Mouse (Mus musculus) thymus, adult 2 months (tissue): ENCODE measurements around the gene Il7r. TPM values are rescaled to one million over a fixed set of nuclear protein-coding genes. Genes with fewer than 3 reads are reported as not detected.
"Not testable (repeated sequence)": the region's sequence is repeated elsewhere in the genome, so short reads cannot be mapped to it uniquely, and the experiment has no call there.

ENCODE experiments used
- DNase-seq: peaks from one replicate; pipeline ENCODE4 v3.0.0; 2021
- H3K27ac ChIP-seq: fragments of 200-500 bp; 2 replicates; pipeline ENCODE4 v1.5.1; 2012; ENCODE audit warnings: low read length, control low read depth; ENCODE audit not compliant: control insufficient read depth, insufficient read depth
- H3K27me3 ChIP-seq: fragments of 200-500 bp; 2 replicates; pipeline ENCODE4 v1.6.1; 2012; ENCODE audit warnings: mild to moderate bottlenecking, low read length, moderate library complexity, mixed read lengths; ENCODE audit not compliant: control insufficient read depth, insufficient read depth
- H3K36me3 ChIP-seq: fragments of 200-500 bp; 2 replicates; pipeline ENCODE4 v1.6.1; 2012; ENCODE audit warnings: mild to moderate bottlenecking, low read length, moderate library complexity; ENCODE audit not compliant: control insufficient read depth, insufficient read depth
- H3K4me1 ChIP-seq: fragments of 200-500 bp; replicated peaks from 2 replicates; pipeline ENCODE4 v1.6.1; 2012; ENCODE audit warnings: low read length; ENCODE audit not compliant: control insufficient read depth, insufficient read depth
- H3K4me3 ChIP-seq: fragments of 200-500 bp; 2 replicates; pipeline ENCODE4 v1.5.1; 2012; ENCODE audit warnings: mild to moderate bottlenecking, low read length, control low read depth, moderate library complexity; ENCODE audit not compliant: control insufficient read depth, insufficient read depth
- CTCF ChIP-seq: fragments of 200-500 bp; IDR thresholded peaks from 2 replicates; pipeline ENCODE4 v1.5.1; 2012; ENCODE audit warnings: mild to moderate bottlenecking, control low read depth, low read length, moderate library complexity, borderline replicate concordance; ENCODE audit not compliant: control insufficient read depth, poor library complexity, insufficient read depth; ENCODE audit errors: extremely low read depth
- POLR2A ChIP-seq: fragments of 200-500 bp; IDR thresholded peaks from 2 replicates; pipeline ENCODE4 v1.6.1; 2012; ENCODE audit warnings: mild to moderate bottlenecking, low read length, control low read depth, moderate library complexity; ENCODE audit not compliant: control insufficient read depth, poor library complexity, insufficient read depth; ENCODE audit errors: extremely low read depth
- WGBS: fragments of 180-500 bp; shearing (Covaris S2); methylation state at CpG from one replicate; pipeline ENCODE4 v1.1.7; 2018; 5-methylcytosine and 5-hydroxymethylcytosine counted together
- polyA plus RNA-seq: library from polyadenylated mRNA; depleted of rRNA; stranded (reverse); fragments of >200 nt; gene quantifications from 2 replicates; pipeline ENCODE4 v1.2.3, GENCODE M21; 2012

The Il7r gene
- polyA plus RNA-seq, 1 experiment, result 10.9 TPM

DNA sequence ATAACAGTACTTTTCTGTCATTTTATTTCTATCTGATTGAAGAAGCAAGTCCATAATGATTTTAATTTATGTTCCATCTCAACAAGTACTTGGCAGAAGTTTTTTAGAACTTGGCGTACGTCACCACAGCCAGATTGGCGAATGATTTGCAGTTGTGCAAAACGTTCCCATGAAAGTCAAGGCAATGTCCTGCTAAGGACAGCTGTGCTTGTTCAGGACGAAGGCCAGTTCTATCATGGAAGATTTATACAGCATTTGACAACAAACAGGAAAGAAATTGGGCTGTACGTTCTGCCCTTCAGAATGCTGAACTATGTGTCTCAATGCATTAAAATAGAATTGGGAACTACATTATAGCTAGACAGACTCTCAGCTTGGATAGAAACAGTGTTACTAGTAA is 35.4 kb upstream of the Il7r start:
- DNase-seq, result no peak
- Histone ChIP-seq H3K4me1 (peaks cover 4% of the 10 kb centered on the region), H3K4me3 (no peak overlapping the region), H3K36me3 (no peaks in the 10 kb centered on the region), H3K27ac (no peak overlapping the region), H3K27me3 (no peaks in the 10 kb centered on the region)
- 88% methylated on average over 6 of the region's 6 CpGs for WGBS
- TF ChIP-seq CTCF (no peak), POLR2A (no peak)

DNA sequence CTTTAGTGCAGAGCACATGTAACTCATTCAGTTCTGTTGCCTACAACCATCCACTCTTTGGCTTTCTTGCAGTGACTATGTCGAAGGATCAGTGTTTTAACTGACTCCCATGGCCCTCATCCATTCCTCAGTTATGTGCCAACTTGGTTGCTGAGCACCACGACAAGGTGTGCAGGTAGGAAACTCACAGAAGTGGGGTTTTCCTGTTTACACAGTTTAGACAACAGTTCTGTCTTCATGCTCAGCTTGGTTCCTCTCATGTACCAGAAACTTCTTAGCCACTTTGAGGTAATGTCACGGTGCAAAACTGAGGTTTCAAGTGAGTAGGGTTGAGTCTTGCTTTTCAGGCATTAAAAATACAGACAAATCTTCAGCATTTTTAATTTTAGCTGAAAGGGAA is 34.2 kb upstream of the Il7r start:
- Histone ChIP-seq H3K4me1 (peaks cover 4% of the 10 kb centered on the region), H3K36me3 (no peaks in the 10 kb centered on the region), H3K4me3 (no peak overlapping the region), H3K27ac (no peak overlapping the region), H3K27me3 (no peaks in the 10 kb centered on the region)
- WGBS, result 45% methylated on average over 3 of the region's 3 CpGs
- no peak for DNase-seq
- TF ChIP-seq CTCF (no peak), POLR2A (no peak)

DNA sequence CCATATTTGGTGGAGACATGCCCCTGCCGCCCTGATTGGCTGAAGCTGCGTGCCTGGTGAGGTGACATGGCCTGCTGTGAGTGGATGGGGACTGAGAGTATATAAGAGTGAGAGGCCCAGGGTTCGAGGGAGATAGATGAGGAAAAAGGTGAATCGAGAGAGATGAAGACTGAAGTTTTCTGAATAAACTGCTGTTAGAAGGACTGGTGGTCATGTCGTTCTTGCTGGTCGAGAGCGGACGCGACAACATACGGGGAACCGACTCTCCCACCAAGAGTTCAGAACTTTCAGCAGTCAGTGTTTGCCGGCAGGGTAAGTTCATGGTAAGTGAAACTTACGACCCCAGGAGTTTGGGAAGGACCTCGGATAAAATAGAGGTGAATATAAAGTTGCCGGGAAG is 27.3 kb upstream of the Il7r start:
- 97% methylated on average over 15 of the region's 15 CpGs for WGBS
- H3K4me1 ChIP-seq, H3K27ac ChIP-seq, H3K27me3 ChIP-seq, DNase-seq, H3K36me3 ChIP-seq, H3K4me3 ChIP-seq: not testable (repeated sequence)

DNA sequence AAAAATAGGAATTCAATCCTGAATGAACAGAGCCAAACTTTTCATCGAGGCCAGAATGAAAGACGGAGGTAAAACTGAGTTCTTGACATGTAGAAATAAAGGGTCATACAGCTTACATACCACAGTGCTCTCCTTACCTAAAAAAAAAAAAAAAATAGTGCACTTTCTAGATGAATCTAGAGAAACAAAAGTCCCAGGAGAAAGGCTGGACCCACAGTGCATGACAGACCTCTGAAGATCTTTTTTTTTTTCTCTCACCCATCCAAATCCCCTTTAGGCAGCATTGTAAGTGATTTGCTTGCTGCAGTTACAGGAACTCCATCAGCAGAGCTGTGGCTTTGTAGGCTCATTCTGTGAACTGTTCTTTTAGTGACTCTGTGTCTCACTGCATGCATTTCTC is 19.0 kb upstream of the Il7r start:
- WGBS, result 90% methylated on average over 2 of the region's 2 CpGs
- Histone ChIP-seq H3K4me3 (no peak overlapping the region), H3K36me3 (no peaks in the 10 kb centered on the region), H3K27ac (no peak overlapping the region), H3K4me1 (no peaks in the 10 kb centered on the region), H3K27me3 (no peaks in the 10 kb centered on the region)
- no peak for DNase-seq
- no peak for TF ChIP-seq POLR2A
- TF ChIP-seq CTCF, result no peak

DNA sequence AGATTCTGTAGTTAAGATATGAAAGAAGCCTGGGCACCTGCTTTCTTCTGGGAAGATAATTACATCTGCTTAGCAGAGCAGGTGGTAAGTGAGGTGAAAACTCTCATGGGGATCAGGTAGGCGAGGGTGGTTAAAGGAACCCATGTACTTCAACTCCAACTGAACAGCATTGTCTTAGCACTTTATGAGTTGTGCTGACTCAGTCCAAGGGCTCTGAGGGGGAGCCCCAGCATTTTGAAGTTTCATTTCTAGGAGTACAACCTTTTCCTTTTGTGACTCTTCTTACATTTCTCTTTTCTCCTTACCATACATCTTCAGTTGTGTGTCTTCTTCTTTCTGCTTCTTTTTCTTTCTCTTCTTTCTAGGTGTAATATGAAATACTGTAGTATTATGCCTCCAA is 5.2 kb upstream of the Il7r start:
- 30% methylated on average over 1 of the region's 1 CpGs for WGBS
- no peak for DNase-seq
- TF ChIP-seq CTCF, result no peak
- no peak overlapping the region for H3K27ac ChIP-seq
- no peak overlapping the region for H3K4me3 ChIP-seq
- no peaks in the 10 kb centered on the region for H3K4me1 ChIP-seq
- H3K36me3 ChIP-seq, result no peaks in the 10 kb centered on the region
- H3K27me3 ChIP-seq, result no peaks in the 10 kb centered on the region

DNA sequence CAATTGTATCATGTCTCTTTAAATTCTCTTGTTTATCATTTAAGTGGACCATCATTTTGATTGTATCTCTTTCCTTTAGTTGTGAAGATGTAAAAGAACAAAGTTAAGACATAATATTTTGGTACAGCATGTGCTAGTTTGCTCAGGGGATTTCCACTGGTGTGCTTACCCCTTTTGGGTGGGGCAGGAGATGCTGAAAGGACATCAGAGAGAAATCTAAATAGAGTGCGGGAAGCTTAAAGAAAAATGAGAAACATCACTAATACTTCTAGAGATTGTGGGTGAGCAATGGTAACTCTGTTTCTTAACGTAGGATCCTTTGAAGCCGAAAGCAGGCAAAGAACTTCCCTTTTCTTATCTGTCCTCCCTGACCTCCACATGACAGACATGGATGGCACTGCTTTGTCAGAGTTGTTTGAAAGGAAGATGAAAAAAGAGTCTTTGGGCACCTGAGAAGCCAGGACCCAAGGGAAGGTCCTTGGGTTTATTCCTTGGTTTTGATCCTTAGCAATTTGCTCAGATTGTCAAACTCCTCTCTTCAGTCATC is 3.5 kb upstream of the Il7r start:
- no peak for DNase-seq
- Histone ChIP-seq H3K4me1 (no peaks in the 10 kb centered on the region), H3K27me3 (no peaks in the 10 kb centered on the region), H3K4me3 (no peak overlapping the region), H3K36me3 (no peaks in the 10 kb centered on the region), H3K27ac (no peak overlapping the region)
- no peak for TF ChIP-seq CTCF
- TF ChIP-seq POLR2A, result no peak
- WGBS, result 21% methylated on average over 3 of the region's 3 CpGs

DNA sequence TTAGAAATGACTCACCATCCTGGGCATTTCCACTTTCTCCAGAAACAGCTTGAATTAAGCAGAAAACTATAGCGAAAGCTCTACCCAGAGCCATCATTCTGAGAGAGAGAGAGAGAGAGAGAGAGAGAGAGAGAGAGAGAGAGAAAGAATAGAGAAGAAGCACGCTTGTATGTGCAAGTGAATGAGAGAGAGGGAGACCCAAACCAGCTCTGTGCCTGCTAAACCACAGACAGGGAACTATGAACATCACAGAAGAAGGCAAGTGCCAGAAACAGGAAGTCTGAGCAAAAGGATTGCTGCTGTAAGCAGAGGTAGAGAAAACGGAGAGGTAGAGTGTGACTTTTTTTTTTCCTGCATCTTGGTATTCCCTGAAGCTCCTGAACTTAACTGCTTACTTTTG is 330 bp downstream of the Il7r start:
- H3K27ac ChIP-seq, result no peak overlapping the region
- H3K27me3 ChIP-seq, result no peaks in the 10 kb centered on the region
- no peaks in the 10 kb centered on the region for H3K36me3 ChIP-seq
- DNase-seq, result peak; percentile 37
- no peaks in the 10 kb centered on the region for H3K4me1 ChIP-seq
- 4% methylated on average over 3 of the region's 3 CpGs for WGBS
- TF ChIP-seq CTCF (no peak), POLR2A (no peak)
- no peak overlapping the region for H3K4me3 ChIP-seq
